13 mouse cellular contexts compared by ENCODE assay signal in genomic region chr5:97110133-97110532, GRCm38 (mm10). TPM values are rescaled to one million over a fixed set of nuclear protein-coding genes. Genes with fewer than 3 reads are reported as not detected.
A peak's percentile ranks its signal among the peaks of the same experiment; 100 is the strongest.
DNase-seq lines count a peak whose midpoint lies in the region; ATAC-seq and TF ChIP-seq lines count a peak whose summit lies in the region.
"Had no signal": no experiment of that assay in that cellular context is flagged by ENCODE, and none has a peak within 500 bp of the region (broad histone marks: within the 10 kb centered on the region; RNA-seq: fewer than 3 reads in every experiment).

No protein-coding gene starts in this region.

- 54% methylated on average over 2 of the region's 2 CpGs for WGBS in embryonic facial prominence, embryonic 12.5 days
- 40% methylated on average over 2 of the region's 2 CpGs for WGBS in hindbrain, embryonic 14.5 days
- 44% methylated on average over 2 of the region's 2 CpGs for WGBS in midbrain, embryonic 11.5 days
- 66% methylated on average over 2 of the region's 2 CpGs for WGBS in heart, embryonic 12.5 days

- H3K4me3 ChIP-seq in E14TG2a.4 (replicated peaks; ENCODE audit: low read length) = peak overlapping the region; percentile 91; the same call in 1 of the 2 replicates
- peak overlapping the region; percentile 61; the same call in 1 of the 2 replicates for H3K4me3 ChIP-seq in embryonic facial prominence, embryonic 12.5 days
- H3K4me3 ChIP-seq in hindbrain, embryonic 14.5 days (replicated peaks; ENCODE audit: low read length) = peak overlapping the region; percentile 69
- peak overlapping the region; percentile 62 for H3K4me3 ChIP-seq in midbrain, embryonic 11.5 days (ENCODE audit: low read depth, low read length)
- no peak overlapping the region for H3K4me3 ChIP-seq in heart, embryonic 12.5 days

- no peak overlapping the region for H3K27ac ChIP-seq in embryonic facial prominence, embryonic 12.5 days
- no peak overlapping the region for H3K27ac ChIP-seq in hindbrain, embryonic 14.5 days
- H3K27ac ChIP-seq in midbrain, embryonic 11.5 days (ENCODE audit: low read depth, low read length) = no peak overlapping the region
- no peak overlapping the region for H3K27ac ChIP-seq in heart, embryonic 12.5 days (ENCODE audit: poor library complexity, severe bottlenecking)
- H3K27ac ChIP-seq: heart, embryonic 15.5 days; kidney, postnatal 0 days had no signal

- H3K9ac ChIP-seq in embryonic facial prominence, embryonic 12.5 days = no peak overlapping the region
- peak overlapping the region; percentile 79 for H3K9ac ChIP-seq in hindbrain, embryonic 14.5 days
- no peak overlapping the region for H3K9ac ChIP-seq in midbrain, embryonic 11.5 days (ENCODE audit: low read length)
- no peak overlapping the region for H3K9ac ChIP-seq in heart, embryonic 12.5 days

- peaks cover 8% of the 10 kb centered on the region; the same call in 1 of the 2 replicates for H3K27me3 ChIP-seq in E14TG2a.4 (ENCODE audit: insufficient read depth, low read length)
- H3K27me3 ChIP-seq in embryonic facial prominence, embryonic 12.5 days = no peaks in the 10 kb centered on the region
- H3K27me3 ChIP-seq in hindbrain, embryonic 14.5 days (ENCODE audit: control insufficient read depth, insufficient read depth, low read length) = no peaks in the 10 kb centered on the region
- no peaks in the 10 kb centered on the region for H3K27me3 ChIP-seq in midbrain, embryonic 11.5 days (ENCODE audit: control insufficient read depth, insufficient read depth, low read length)
- H3K27me3 ChIP-seq in heart, embryonic 12.5 days (replicated peaks) = 0 out of 2 replicates have a peak, but pooled peaks cover 5% of the 10 kb centered on the region
- H3K27me3 ChIP-seq: heart, embryonic 15.5 days had no signal

- TF ChIP-seq CTCF in E14TG2a.4 (conservative IDR thresholded peaks at IDR 0.05; ENCODE audit: low read length) = no peak

- H3K9me3 ChIP-seq in E14TG2a.4 (ENCODE audit: low read length) = no peaks in the 10 kb centered on the region
- H3K9me3 ChIP-seq in embryonic facial prominence, embryonic 12.5 days = no peaks in the 10 kb centered on the region
- H3K9me3 ChIP-seq in hindbrain, embryonic 14.5 days (ENCODE audit: control insufficient read depth, low read length) = no peaks in the 10 kb centered on the region
- H3K9me3 ChIP-seq in midbrain, embryonic 11.5 days (ENCODE audit: control insufficient read depth, low read length) = no peaks in the 10 kb centered on the region
- no peaks in the 10 kb centered on the region for H3K9me3 ChIP-seq in heart, embryonic 12.5 days (replicated peaks)
- H3K9me3 ChIP-seq: G1E; heart, embryonic 15.5 days had no signal

- peaks cover 13% of the 10 kb centered on the region for H3K4me1 ChIP-seq in E14TG2a.4 (replicated peaks; ENCODE audit: low read depth, low read length)
- peaks cover 10% of the 10 kb centered on the region for H3K4me1 ChIP-seq in embryonic facial prominence, embryonic 12.5 days
- H3K4me1 ChIP-seq in hindbrain, embryonic 14.5 days (replicated peaks; ENCODE audit: control insufficient read depth, insufficient read depth, low read length) = peaks cover 19% of the 10 kb centered on the region
- H3K4me1 ChIP-seq in midbrain, embryonic 11.5 days (ENCODE audit: control insufficient read depth, insufficient read depth, low read length) = peaks cover 7% of the 10 kb centered on the region
- H3K4me1 ChIP-seq in heart, embryonic 12.5 days (replicated peaks) = peaks cover 6% of the 10 kb centered on the region

- H3K36me3 ChIP-seq in E14TG2a.4 (ENCODE audit: insufficient read depth, low read length) = peaks cover 29% of the 10 kb centered on the region
- no peaks in the 10 kb centered on the region for H3K36me3 ChIP-seq in embryonic facial prominence, embryonic 12.5 days
- H3K36me3 ChIP-seq in hindbrain, embryonic 14.5 days (replicated peaks; ENCODE audit: control insufficient read depth, insufficient read depth) = peaks cover 26% of the 10 kb centered on the region
- no peaks in the 10 kb centered on the region for H3K36me3 ChIP-seq in midbrain, embryonic 11.5 days (ENCODE audit: control insufficient read depth, insufficient read depth, low read length)
- H3K36me3 ChIP-seq in heart, embryonic 12.5 days = no peaks in the 10 kb centered on the region
- H3K36me3 ChIP-seq: heart, embryonic 15.5 days had no signal

- ATAC-seq in embryonic facial prominence, embryonic 12.5 days (ENCODE audit: insufficient number of reproducible peaks, insufficient read depth, low FRiP score, low TSS enrichment) = no peak
- ATAC-seq in hindbrain, embryonic 14.5 days (ENCODE audit: low FRiP score) = no peak
- no peak for ATAC-seq in midbrain, embryonic 11.5 days (ENCODE audit: low FRiP score)
- ATAC-seq in heart, embryonic 12.5 days (ENCODE audit: insufficient number of reproducible peaks, low FRiP score) = no peak

- peak overlapping the region; percentile 75 for H3K4me2 ChIP-seq in embryonic facial prominence, embryonic 12.5 days (replicated peaks)
- peak overlapping the region; percentile 60 for H3K4me2 ChIP-seq in hindbrain, embryonic 14.5 days (replicated peaks)
- peak overlapping the region; percentile 71 for H3K4me2 ChIP-seq in midbrain, embryonic 11.5 days
- no peak overlapping the region; the same call in 1 of the 2 replicates for H3K4me2 ChIP-seq in heart, embryonic 12.5 days

- DNase-seq in hindbrain, embryonic 14.5 days (ENCODE audit: low spot score) = no peak
- no peak for DNase-seq in midbrain, embryonic 11.5 days (ENCODE audit: low spot score, missing footprints)
- no peak for DNase-seq in gastrocnemius, adult 8-10 months (ENCODE audit: low spot score in 2 of 2)
- no peak for DNase-seq in adrenal gland, postnatal 10 days
- DNase-seq: adrenal gland, postnatal 36 days; lung, adult 18-20 months; spleen, adult 18-20 months had no signal

RNA-seq across cellular contexts. Expression of gene Paqr3, which starts 1.3 kb away (rescaled TPM):
- 8.8 and 10.1 TPM in 2 replicates for polyA plus RNA-seq in embryonic facial prominence, embryonic 12.5 days (2016; fragmentation: Nextera tagmentation; extraction: Ambion mirVana)
- 22.7 and 24.0 TPM in 2 replicates for polyA plus RNA-seq in hindbrain, embryonic 14.5 days (2014; fragmentation: Nextera tagmentation; extraction: Ambion mirVana)
- 10.3 and 13.3 TPM in 2 replicates for polyA plus RNA-seq in midbrain, embryonic 11.5 days (2014; fragmentation: Nextera tagmentation; extraction: Ambion mirVana)
- 1 to 10 TPM; 2.6 to 6.0 (median 3.6) TPM for total RNA-seq in gastrocnemius, adult 8-10 months (2022)
- 1.9 and 2.5 TPM in 2 replicates for polyA plus RNA-seq in heart, embryonic 12.5 days (2016; fragmentation: Nextera tagmentation; extraction: Ambion mirVana)
- 1 to 10 TPM; 2.5 to 3.8 TPM for total RNA-seq in adrenal gland, postnatal 10 days (2021)
